Mouse (Mus musculus) adrenal gland, postnatal 10 days (tissue): Measurements from ENCODE around the gene Lipc. TPM values are rescaled to one million over a fixed set of nuclear protein-coding genes. Genes with fewer than 3 reads are reported as not detected.
"Not testable (repeated sequence)": the region's sequence is repeated elsewhere in the genome, so short reads cannot be mapped to it uniquely, and the experiment has no call there.

Source experiments
- DNase-seq: peaks from one replicate; pipeline ENCODE4 v3.0.0; 2021; ENCODE audit warnings: mixed read lengths
- total RNA-seq, 2 experiments: library from RNA; stranded (reverse); gene quantifications; 2 replicates each; pipeline ENCODE4 v1.2.3; 2021

The Lipc gene
- total RNA-seq, 2 experiments from 2014 or later = 26.4 to 55.7 TPM

- peak; percentile 59 for DNase-seq
Observed at GRCm38 (mm10) chr9:70855868-70856267, 96.2 kb downstream of the Lipc start.

GRCm38 (mm10) chr9:70854950-70855349, 97.1 kb downstream of the Lipc start:
- no peak for DNase-seq

GRCm38 (mm10) chr9:70853081-70853480, 98.9 kb downstream of the Lipc start:
- not testable (repeated sequence) for DNase-seq

- DNase-seq = no peak
Observed at GRCm38 (mm10) chr9:70851533-70851932, 100.5 kb downstream of the Lipc start.

GRCm38 (mm10) chr9:70848135-70848770, 103.8 kb downstream of the Lipc start:
- DNase-seq = peak; percentile 22

GRCm38 (mm10) chr9:70847627-70848051, 104.4 kb downstream of the Lipc start:
- DNase-seq = no peak

GRCm38 (mm10) chr9:70843270-70843669, 108.8 kb downstream of the Lipc start:
- DNase-seq = no peak

- no peak for DNase-seq
Observed at GRCm38 (mm10) chr9:70842300-70842941, 109.6 kb downstream of the Lipc start.

- no peak for DNase-seq
Observed at GRCm38 (mm10) chr9:70841426-70842215, 110.4 kb downstream of the Lipc start.

- no peak for DNase-seq
Observed at GRCm38 (mm10) chr9:70840861-70841341, 111.1 kb downstream of the Lipc start.

- no peak for DNase-seq
Observed at GRCm38 (mm10) chr9:70838132-70838911, 113.7 kb downstream of the Lipc start.

GRCm38 (mm10) chr9:70834730-70835154, 117.3 kb downstream of the Lipc start:
- DNase-seq = peak; percentile 86

GRCm38 (mm10) chr9:70834217-70834616, 117.8 kb downstream of the Lipc start:
- DNase-seq = no peak

- no peak for DNase-seq
Observed at GRCm38 (mm10) chr9:70833111-70833908, 118.7 kb downstream of the Lipc start.

- DNase-seq = no peak
Observed at GRCm38 (mm10) chr9:70832231-70832630, 119.8 kb downstream of the Lipc start.

- no peak for DNase-seq
Observed at GRCm38 (mm10) chr9:70830844-70831529, 121.0 kb downstream of the Lipc start.

- DNase-seq = no peak
Observed at GRCm38 (mm10) chr9:70829784-70830488, 122.1 kb downstream of the Lipc start.

GRCm38 (mm10) chr9:70827911-70828310, 124.1 kb downstream of the Lipc start:
- no peak for DNase-seq

- peak; percentile 33 for DNase-seq
Observed at GRCm38 (mm10) chr9:70824103-70824502, 127.9 kb downstream of the Lipc start.

- DNase-seq = no peak
Observed at GRCm38 (mm10) chr9:70818739-70819138, 133.3 kb downstream of the Lipc start.
